Mouse (Mus musculus) MEL (cell line): ENCODE data around the gene Slco1c1. TPM values are rescaled to one million over a fixed set of nuclear protein-coding genes. Genes with fewer than 3 reads are reported as not detected.

Experiments
- DNase-seq: peaks from one replicate; pipeline ENCODE4 v3.0.0; 2011; ENCODE audit warnings: low read depth, low spot score
- H3K27ac ChIP-seq: 2 replicates; pipeline ENCODE4 v1.5.1; 2012; ENCODE audit warnings: low read depth, mild to moderate bottlenecking, control low read depth, low read length, moderate library complexity; ENCODE audit not compliant: control insufficient read depth
- H3K27me3 ChIP-seq, 2 experiments: fragments of 150-350 bp in 1 of 2; sonication (generic) in 1 of 2; 2 replicates each; pipeline ENCODE4 v1.6.1; 2012; ENCODE audit warnings: low read length in 2 of 2, mild to moderate bottlenecking in 2 of 2, improper control_type of control experiment in 1 of 2, moderate library complexity in 1 of 2; ENCODE audit not compliant: insufficient read depth in 2 of 2, control insufficient read depth in 1 of 2
- H3K36me3 ChIP-seq, 2 experiments: 2 replicates each; pipeline ENCODE4 v1.6.1; 2012 to 2014; ENCODE audit warnings: low read length in 2 of 2, improper control_type of control experiment in 1 of 2, inconsistent platforms in 1 of 2, mild to moderate bottlenecking in 1 of 2; ENCODE audit not compliant: insufficient read depth in 2 of 2, control insufficient read depth in 1 of 2
- H3K4me1 ChIP-seq, 2 experiments: fragments of 150-350 bp in 1 of 2; sonication (generic) in 1 of 2; 2 replicates each; pipeline ENCODE4 v1.6.1; 2012; ENCODE audit warnings: low read length in 2 of 2, improper control_type of control experiment in 1 of 2, mild to moderate bottlenecking in 1 of 2; ENCODE audit not compliant: insufficient read depth in 2 of 2, control insufficient read depth in 1 of 2
- H3K4me3 ChIP-seq, 2 experiments: fragments of 150-350 bp in 1 of 2; sonication (generic) in 1 of 2; 2 replicates each; pipeline ENCODE4 v1.5.1; 2012; ENCODE audit warnings: low read depth in 2 of 2, low read length in 2 of 2, mild to moderate bottlenecking in 2 of 2, moderate library complexity in 2 of 2, control low read depth in 1 of 2, improper control_type of control experiment in 1 of 2; ENCODE audit not compliant: control insufficient read depth in 1 of 2, insufficient read depth in 1 of 2
- H3K79me2 ChIP-seq: 2 replicates; pipeline ENCODE4 v1.6.1; 2012; ENCODE audit warnings: mild to moderate bottlenecking, low read length, moderate library complexity; ENCODE audit not compliant: control insufficient read depth, poor library complexity, insufficient read depth
- H3K9ac ChIP-seq: 2 replicates; pipeline ENCODE4 v1.6.1; 2012; ENCODE audit warnings: low read depth, mild to moderate bottlenecking, control low read depth, low read length, moderate library complexity; ENCODE audit not compliant: control insufficient read depth, poor library complexity, severe bottlenecking
- H3K9me3 ChIP-seq: fragments of 150-350 bp; sonication (generic); replicated peaks from 2 replicates; pipeline ENCODE4 v1.6.1; 2012; ENCODE audit warnings: mild to moderate bottlenecking, low read length, improper control_type of control experiment, moderate library complexity; ENCODE audit not compliant: insufficient read depth
- BHLHE40 ChIP-seq: IDR thresholded peaks from 2 replicates; pipeline ENCODE4 v1.6.1; 2012; ENCODE audit warnings: low read depth, mild to moderate bottlenecking, inconsistent platforms, low read length, improper control_type of control experiment, borderline replicate concordance
- CHD2 ChIP-seq: IDR thresholded peaks from 2 replicates; pipeline ENCODE4 v1.6.1; 2011; ENCODE audit warnings: low read length, improper control_type of control experiment
- CTCF ChIP-seq, 3 experiments: IDR thresholded peaks in 2 of 3; conservative IDR thresholded peaks in 1 of 3; 2 replicates each; pipeline ENCODE4 v1.5.1; 2011 to 2012; ENCODE audit warnings: low read length in 3 of 3, low read depth in 2 of 3, mild to moderate bottlenecking in 2 of 3, improper control_type of control experiment in 1 of 3, inconsistent platforms in 1 of 3, mixed read lengths in 1 of 3, moderate library complexity in 1 of 3; ENCODE audit not compliant: control insufficient read depth in 1 of 3, insufficient read depth in 1 of 3, poor library complexity in 1 of 3, severe bottlenecking in 1 of 3
- E2F4 ChIP-seq: IDR thresholded peaks from 2 replicates; pipeline ENCODE4 v1.6.1; 2011; ENCODE audit warnings: low read depth, low read length, improper control_type of control experiment, borderline replicate concordance
- ELF1 ChIP-seq: IDR thresholded peaks from 2 replicates; pipeline ENCODE4 v1.6.1; 2014; ENCODE audit warnings: low read depth, mild to moderate bottlenecking, inconsistent platforms, low read length, improper control_type of control experiment, moderate library complexity
- EP300 ChIP-seq, 2 experiments: IDR thresholded peaks; 2 replicates each; pipeline ENCODE4 v1.6.1; 2011; ENCODE audit warnings: improper control_type of control experiment in 2 of 2, low read length in 2 of 2, low read depth in 1 of 2, mild to moderate bottlenecking in 1 of 2
- GABPA ChIP-seq: IDR thresholded peaks from 2 replicates; pipeline ENCODE4 v1.6.1; 2012; ENCODE audit warnings: low read depth, mild to moderate bottlenecking, inconsistent platforms, low read length, improper control_type of control experiment, moderate library complexity
- JUND ChIP-seq: IDR thresholded peaks from 2 replicates; pipeline ENCODE4 v1.6.1; 2011; ENCODE audit warnings: low read depth, mild to moderate bottlenecking, improper control_type of control experiment, low read length
- KAT2A ChIP-seq: conservative IDR thresholded peaks from 2 replicates; pipeline ENCODE4 v1.6.1; 2012; ENCODE audit warnings: low read depth, low read length, improper control_type of control experiment, inconsistent platforms
- MAFK ChIP-seq: IDR thresholded peaks from 2 replicates; pipeline ENCODE4 v1.6.1; 2011; ENCODE audit warnings: low read depth, mild to moderate bottlenecking, low read length, improper control_type of control experiment, borderline replicate concordance
- MAX ChIP-seq: IDR thresholded peaks from 2 replicates; pipeline ENCODE4 v1.6.1; 2011; ENCODE audit warnings: low read length, improper control_type of control experiment
- MAZ ChIP-seq: IDR thresholded peaks from 2 replicates; pipeline ENCODE4 v1.6.1; 2012; ENCODE audit warnings: low read depth, mild to moderate bottlenecking, inconsistent platforms, low read length, improper control_type of control experiment
- MEF2A ChIP-seq: IDR thresholded peaks from 2 replicates; pipeline ENCODE4 v1.6.1; 2014; ENCODE audit warnings: low read depth, mild to moderate bottlenecking, inconsistent platforms, low read length, improper control_type of control experiment; ENCODE audit not compliant: poor library complexity, insufficient replicate concordance, severe bottlenecking; ENCODE audit errors: extremely low read depth
- MXI1 ChIP-seq: IDR thresholded peaks from 2 replicates; pipeline ENCODE4 v1.6.1; 2011; ENCODE audit warnings: mild to moderate bottlenecking, low read depth, low read length, improper control_type of control experiment
- MYB ChIP-seq: IDR thresholded peaks from 2 replicates; pipeline ENCODE4 v1.6.1; 2011; ENCODE audit warnings: mild to moderate bottlenecking, low read depth, low read length, improper control_type of control experiment
- MYC ChIP-seq: IDR thresholded peaks from 2 replicates; pipeline ENCODE4 v1.6.1; 2011; ENCODE audit warnings: low read depth, mild to moderate bottlenecking, low read length, improper control_type of control experiment, moderate library complexity
- NELFE ChIP-seq: IDR thresholded peaks from 2 replicates; pipeline ENCODE4 v1.6.1; 2011; ENCODE audit warnings: low read depth, low read length, improper control_type of control experiment
- POLR2A ChIP-seq, 2 experiments: IDR thresholded peaks; 2 replicates each; pipeline ENCODE4 v1.6.1; 2011 to 2012; ENCODE audit warnings: low read length in 2 of 2, mild to moderate bottlenecking in 2 of 2, control low read depth in 1 of 2, improper control_type of control experiment in 1 of 2, low read depth in 1 of 2, moderate library complexity in 1 of 2; ENCODE audit not compliant: control insufficient read depth in 1 of 2, insufficient read depth in 1 of 2, poor library complexity in 1 of 2
- POLR2AphosphoS2 ChIP-seq: IDR thresholded peaks from 2 replicates; pipeline ENCODE4 v1.6.1; 2011; ENCODE audit warnings: low read length, improper control_type of control experiment
- POLR2AphosphoS5 ChIP-seq: IDR thresholded peaks from 2 replicates; pipeline ENCODE4 v1.6.1; 2012; ENCODE audit warnings: low read depth, borderline replicate concordance, mild to moderate bottlenecking, inconsistent platforms, low read length, moderate library complexity, mixed read lengths
- RCOR1 ChIP-seq: IDR thresholded peaks from 2 replicates; pipeline ENCODE4 v1.6.1; 2012; ENCODE audit warnings: low read depth, mild to moderate bottlenecking, inconsistent platforms, low read length, improper control_type of control experiment
- TAL1 ChIP-seq: IDR thresholded peaks from 2 replicates; pipeline ENCODE4 v1.6.1; 2012; ENCODE audit warnings: mild to moderate bottlenecking, inconsistent platforms, low read length, moderate library complexity, mixed read lengths
- TBP ChIP-seq: IDR thresholded peaks from 2 replicates; pipeline ENCODE4 v1.8.0; 2011; ENCODE audit warnings: low read depth, low read length, improper control_type of control experiment
- TCF12 ChIP-seq: IDR thresholded peaks from 2 replicates; pipeline ENCODE4 v1.6.1; 2014; ENCODE audit warnings: low read depth, mild to moderate bottlenecking, inconsistent platforms, low read length, improper control_type of control experiment, moderate library complexity
- UBTF ChIP-seq: IDR thresholded peaks from 2 replicates; pipeline ENCODE4 v1.6.1; 2012; ENCODE audit warnings: low read depth, mild to moderate bottlenecking, inconsistent platforms, low read length, improper control_type of control experiment, moderate library complexity, borderline replicate concordance; ENCODE audit not compliant: insufficient read depth
- USF2 ChIP-seq, 2 experiments: IDR thresholded peaks; 2 replicates each; pipeline ENCODE4 v1.6.1; 2011 to 2012; ENCODE audit warnings: improper control_type of control experiment in 2 of 2, low read length in 2 of 2, borderline replicate concordance in 1 of 2, inconsistent platforms in 1 of 2, low read depth in 1 of 2, mild to moderate bottlenecking in 1 of 2; ENCODE audit not compliant: insufficient read depth in 1 of 2
- ZC3H11A ChIP-seq: IDR thresholded peaks from 2 replicates; pipeline ENCODE4 v1.6.1; 2012; ENCODE audit warnings: low read depth, mild to moderate bottlenecking, inconsistent platforms, low read length, improper control_type of control experiment
- ZMIZ1 ChIP-seq: IDR thresholded peaks from 2 replicates; pipeline ENCODE4 v1.6.1; 2012; ENCODE audit warnings: low read depth, mild to moderate bottlenecking, inconsistent platforms, low read length, improper control_type of control experiment, moderate library complexity
- ZNF384 ChIP-seq: IDR thresholded peaks from 2 replicates; pipeline ENCODE4 v1.6.1; 2012; ENCODE audit warnings: low read depth, mild to moderate bottlenecking, inconsistent platforms, low read length, improper control_type of control experiment
- polyA plus RNA-seq, 2 experiments: library from polyadenylated mRNA; stranded (reverse) in 1 of 2; unstranded in 1 of 2; fragments of >175 nt in 1 of 2; fragments of >200 nt in 1 of 2; gene quantifications; 2 replicates each; pipeline versions ENCODE4 v1.2.1 to v1.2.4; 2012; ENCODE audit warnings: low replicate concordance in 2 of 2, low read depth in 1 of 2; ENCODE audit not compliant: insufficient read length in 2 of 2, insufficient read depth in 1 of 2, missing spikeins in 1 of 2
- total RNA-seq: library from RNA; depleted of rRNA; stranded (reverse); fragments of 300-350 nt; gene quantifications from 2 replicates; pipeline ENCODE4 v1.2.3, GENCODE M21; 2012; rRNA removed

Slco1c1 gene
- total RNA-seq (not detected in 2 replicates), polyA plus RNA-seq (not detected)

DNA sequence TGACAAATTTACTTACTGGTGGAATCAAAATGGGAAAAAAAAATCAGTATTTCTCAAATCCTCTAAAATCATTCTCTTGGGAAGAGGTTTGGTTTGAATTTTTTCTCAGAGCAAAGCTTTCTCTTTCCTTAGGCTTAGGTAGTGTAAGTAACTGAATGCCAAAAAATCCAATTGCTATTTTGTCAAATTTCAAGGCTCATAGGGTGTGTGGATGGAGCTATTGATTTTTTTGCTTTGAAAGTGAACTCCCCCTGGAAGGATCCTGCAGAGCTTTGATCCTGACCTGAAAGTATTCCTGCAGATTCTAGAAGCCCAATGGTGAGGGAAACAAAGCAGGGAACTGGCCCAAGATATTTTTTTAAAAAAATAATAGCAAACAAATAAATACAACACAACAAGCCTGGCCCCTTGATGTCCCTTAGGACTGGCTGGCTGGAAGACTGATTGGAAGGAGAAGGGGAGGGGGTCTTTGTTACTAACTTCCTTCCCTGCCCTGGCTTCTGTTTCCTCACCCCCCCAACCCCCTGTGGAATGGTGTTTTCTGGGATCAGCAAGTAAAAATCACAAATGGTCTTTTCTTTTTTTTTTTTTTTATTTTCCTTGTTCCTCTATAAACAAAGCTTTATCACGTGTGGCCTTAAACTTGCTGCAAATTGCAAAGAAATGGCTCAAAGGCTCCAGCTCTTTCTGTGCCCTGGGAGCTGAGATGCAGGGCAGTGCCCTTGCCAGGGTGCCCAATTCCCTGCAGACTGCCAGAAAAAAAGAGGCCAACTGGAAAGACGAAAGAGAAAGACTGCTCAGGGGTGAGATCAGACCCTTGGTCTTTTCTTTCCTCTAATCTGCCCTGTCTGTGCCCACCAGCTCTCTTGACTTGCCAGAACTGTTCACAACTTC, at the start of gene Slco1c1:
Slco1c1 (plus strand) TSS at position 622 of the 894 bp plus-strand sequence.
- no peak within 1 kb of the TSS for H3K9ac ChIP-seq
- H3K9me3 ChIP-seq: no peaks in the 10 kb centered on the region
- no peak for DNase-seq
- H3K4me1 ChIP-seq: no peaks in the 10 kb centered on the region
- no peak within 1 kb of the TSS for H3K27ac ChIP-seq
- H3K4me3 ChIP-seq: no peak within 1 kb of the TSS
- H3K36me3 ChIP-seq: no peaks in the 10 kb centered on the region
- TF ChIP-seq ZNF384 (no peak), ELF1 (no peak), MAFK (no peak), RCOR1 (no peak), MAX (no peak), ZC3H11A (no peak), MAZ (no peak), POLR2AphosphoS2 (no peak), USF2 (IDR thresholded peaks at IDR 0.05; ENCODE audit: borderline replicate concordance in 1 of 2, insufficient read depth in 1 of 2, low read depth in 1 of 2, low read length in 2 of 2) (no peak), EP300 (IDR thresholded peaks at IDR 0.05; ENCODE audit: low read depth in 1 of 2, low read length in 2 of 2) (no peak), CHD2 (no peak), POLR2A (IDR thresholded peaks at IDR 0.05; ENCODE audit: control insufficient read depth in 1 of 2, insufficient read depth in 1 of 2, low read depth in 1 of 2, low read length in 2 of 2, poor library complexity in 1 of 2) (no peak), TCF12 (no peak), TAL1 (no peak), MXI1 (no peak), JUND (no peak), KAT2A (no peak), CTCF (IDR thresholded peaks at IDR 0.05 in 2 of 3, conservative IDR thresholded peaks at IDR 0.05 in 1 of 3; ENCODE audit: control insufficient read depth in 1 of 3, insufficient read depth in 1 of 3, low read depth in 2 of 3, low read length in 3 of 3, poor library complexity in 1 of 3, severe bottlenecking in 1 of 3) (no peak), BHLHE40 (no peak), ZMIZ1 (no peak)
- H3K27me3 ChIP-seq: no peaks in the 10 kb centered on the region
- H3K79me2 ChIP-seq: no peaks in the 10 kb centered on the region

DNA sequence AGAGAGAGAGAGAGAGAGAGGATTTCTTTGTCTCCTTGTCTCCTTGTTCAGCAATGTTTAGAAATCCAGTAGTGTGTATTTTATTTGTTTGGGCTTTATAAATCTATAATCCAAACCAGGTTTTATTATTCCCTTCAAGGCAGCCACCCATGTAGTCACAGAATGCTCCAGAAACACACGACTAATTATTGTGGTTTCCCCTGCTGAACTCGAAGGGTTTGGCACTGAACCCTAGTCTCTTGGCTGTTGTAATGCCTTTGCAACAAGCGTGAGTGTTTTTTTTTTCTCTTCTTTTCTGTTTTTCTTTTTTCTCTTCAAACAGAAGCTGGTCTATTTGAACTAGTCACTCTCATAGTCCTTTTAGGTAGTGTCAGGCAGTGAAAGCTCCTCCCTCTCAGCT, 49.5 kb upstream of the Slco1c1 start:
- no peak overlapping the region for H3K27ac ChIP-seq
- H3K79me2 ChIP-seq: no peaks in the 10 kb centered on the region
- TF ChIP-seq TBP: no peak
- no peak for TF ChIP-seq POLR2AphosphoS5
- no peak for TF ChIP-seq ZC3H11A
- no peak for TF ChIP-seq TCF12
- TF ChIP-seq MAZ: no peak
- no peak for TF ChIP-seq UBTF
- TF ChIP-seq E2F4: no peak
- no peak for TF ChIP-seq MYB
- TF ChIP-seq ZNF384: no peak
- no peak for TF ChIP-seq GABPA
- TF ChIP-seq TAL1: no peak
- no peak for TF ChIP-seq MYC
- no peak for TF ChIP-seq MEF2A
- no peak for TF ChIP-seq POLR2A (IDR thresholded peaks at IDR 0.05; ENCODE audit: control insufficient read depth in 1 of 2, insufficient read depth in 1 of 2, low read depth in 1 of 2, low read length in 2 of 2, poor library complexity in 1 of 2)
- no peak for TF ChIP-seq NELFE
- TF ChIP-seq ELF1: no peak
- TF ChIP-seq MAX: no peak
- DNase-seq: no peak
- no peak overlapping the region for H3K4me3 ChIP-seq
- no peaks in the 10 kb centered on the region for H3K4me1 ChIP-seq
- H3K9ac ChIP-seq: no peak overlapping the region
- no peaks in the 10 kb centered on the region for H3K36me3 ChIP-seq
- H3K27me3 ChIP-seq: no peaks in the 10 kb centered on the region
- H3K9me3 ChIP-seq: no peaks in the 10 kb centered on the region
